Mouse (Mus musculus) midbrain, embryonic 11.5 days (tissue): Measurements from ENCODE around the gene Pdyn. TPM values are rescaled to one million over a fixed set of nuclear protein-coding genes. Genes with fewer than 3 reads are reported as not detected.

Source experiments
- ATAC-seq: fragments of 200-750 bp; cut with Nextera tagmentation; 2 replicates; pipeline ENCODE4 v1.8.0; 2017; ENCODE audit warnings: moderate TSS enrichment, moderate library complexity; ENCODE audit not compliant: low FRiP score
- DNase-seq: peaks from one replicate; pipeline ENCODE4 v3.0.0; 2015; ENCODE audit warnings: low spot score; ENCODE audit errors: missing footprints
- H3K27ac ChIP-seq: fragments of 300-500 bp; sonication (generic); 2 replicates; pipeline ENCODE4 v1.5.1; 2014; ENCODE audit warnings: low read depth, low read length
- H3K27me3 ChIP-seq: fragments of 300-500 bp; sonication (generic); 2 replicates; pipeline ENCODE4 v1.6.1; 2014; ENCODE audit warnings: mild to moderate bottlenecking, low read length, moderate library complexity, mixed read lengths; ENCODE audit not compliant: control insufficient read depth, insufficient read depth
- H3K36me3 ChIP-seq: fragments of 300-500 bp; sonication (generic); 2 replicates; pipeline ENCODE4 v1.6.1; 2014; ENCODE audit warnings: mild to moderate bottlenecking, low read length, moderate library complexity, mixed read lengths; ENCODE audit not compliant: control insufficient read depth, insufficient read depth
- H3K4me1 ChIP-seq: fragments of 300-500 bp; sonication (generic); 2 replicates; pipeline ENCODE4 v1.6.1; 2014; ENCODE audit warnings: low read length; ENCODE audit not compliant: control insufficient read depth, insufficient read depth
- H3K4me2 ChIP-seq: fragments of 300-500 bp; sonication (generic); 2 replicates; pipeline ENCODE4 v1.6.1; 2014; ENCODE audit warnings: mild to moderate bottlenecking, moderate library complexity
- H3K4me3 ChIP-seq: fragments of 300-500 bp; sonication (generic); 2 replicates; pipeline ENCODE4 v1.5.1; 2014; ENCODE audit warnings: low read depth, low read length
- H3K9ac ChIP-seq: fragments of 300-500 bp; sonication (generic); 2 replicates; pipeline ENCODE4 v1.6.1; 2014; ENCODE audit warnings: low read length
- H3K9me3 ChIP-seq: fragments of 300-500 bp; sonication (generic); 2 replicates; pipeline ENCODE4 v1.6.1; 2016; ENCODE audit warnings: low read length; ENCODE audit not compliant: control insufficient read depth
- WGBS: fragments of 180-500 bp; shearing (Covaris S2); extraction: QIAGEN DNeasy Blood & Tissue Kit; methylation state at CpG from one replicate; pipeline ENCODE4 v1.1.7; 2014; 5-methylcytosine and 5-hydroxymethylcytosine counted together
- polyA plus RNA-seq: library from polyadenylated mRNA; unstranded; fragments of >200 nt; fragmentation: Nextera tagmentation; extraction: Ambion mirVana; gene quantifications from 2 replicates; pipeline ENCODE4 v1.2.1, GENCODE M21; 2014

The Pdyn gene
- polyA plus RNA-seq: 0.89 and 1.4 TPM in 2 replicates

GRCm38 (mm10) chr2:129699484-129700158 is at the start of gene Pdyn:
TSS of gene Pdyn (minus strand) at chr2:129699844.
- Histone ChIP-seq H3K4me1 (0 out of 2 replicates have a peak, but pooled peaks cover 2% of the 10 kb centered on the region), H3K4me2 (peak within 1 kb of the TSS; percentile 19), H3K27ac (no peak within 1 kb of the TSS), H3K9me3 (no peaks in the 10 kb centered on the region), H3K36me3 (no peaks in the 10 kb centered on the region), H3K4me3 (no peak within 1 kb of the TSS), H3K27me3 (peaks cover 2% of the 10 kb centered on the region; the same call in 1 of the 2 replicates), H3K9ac (0 out of 2 replicates have a peak within 1 kb of the TSS, but pooled peaks have one; percentile 2)
- ATAC-seq (peak; percentile 46; the same call in 1 of the 2 replicates), DNase-seq (peak; percentile 88)
- 7% methylated on average over 20 of the region's 20 CpGs for WGBS

- no peak for ATAC-seq
- H3K27me3 ChIP-seq: no peaks in the 10 kb centered on the region
- no peak overlapping the region for H3K4me2 ChIP-seq
- WGBS: 91% methylated on average over 7 of the region's 7 CpGs
- no peak overlapping the region for H3K4me3 ChIP-seq
- H3K36me3 ChIP-seq: no peaks in the 10 kb centered on the region
- H3K4me1 ChIP-seq: no peaks in the 10 kb centered on the region
- H3K9me3 ChIP-seq: no peaks in the 10 kb centered on the region
- DNase-seq: no peak
- no peak overlapping the region for H3K9ac ChIP-seq
- no peak overlapping the region for H3K27ac ChIP-seq
These were observed 42.4 kb upstream of the Pdyn start for GRCm38 (mm10) chr2:129742016-129742415.

- WGBS: 80% methylated on average over 3 of the region's 3 CpGs
- DNase-seq: no peak
- H3K27me3 ChIP-seq: no peaks in the 10 kb centered on the region
- no peak overlapping the region for H3K4me2 ChIP-seq
- no peaks in the 10 kb centered on the region for H3K36me3 ChIP-seq
- H3K27ac ChIP-seq: no peak overlapping the region
- no peak overlapping the region for H3K9ac ChIP-seq
- no peaks in the 10 kb centered on the region for H3K9me3 ChIP-seq
- no peak for ATAC-seq
- H3K4me1 ChIP-seq: no peaks in the 10 kb centered on the region
- no peak overlapping the region for H3K4me3 ChIP-seq
These were observed 40.9 kb upstream of the Pdyn start for GRCm38 (mm10) chr2:129740515-129740914.

GRCm38 (mm10) chr2:129734031-129734430 is 34.4 kb upstream of the Pdyn start:
- no peaks in the 10 kb centered on the region for H3K27me3 ChIP-seq
- ATAC-seq: no peak
- no peaks in the 10 kb centered on the region for H3K36me3 ChIP-seq
- WGBS: 82% methylated on average over 8 of the region's 8 CpGs
- no peak overlapping the region for H3K27ac ChIP-seq
- H3K4me3 ChIP-seq: no peak overlapping the region
- H3K9me3 ChIP-seq: no peaks in the 10 kb centered on the region
- H3K4me1 ChIP-seq: no peaks in the 10 kb centered on the region
- H3K4me2 ChIP-seq: no peak overlapping the region
- H3K9ac ChIP-seq: no peak overlapping the region
- DNase-seq: no peak

- ATAC-seq (no peak), DNase-seq (no peak)
- H3K4me1 ChIP-seq: no peaks in the 10 kb centered on the region
- H3K27me3 ChIP-seq: no peaks in the 10 kb centered on the region
- no peak overlapping the region for H3K4me2 ChIP-seq
- no peaks in the 10 kb centered on the region for H3K9me3 ChIP-seq
- H3K9ac ChIP-seq: no peak overlapping the region
- H3K4me3 ChIP-seq: no peak overlapping the region
- no peak overlapping the region for H3K27ac ChIP-seq
- no peaks in the 10 kb centered on the region for H3K36me3 ChIP-seq
- WGBS: 85% methylated on average over 1 of the region's 1 CpGs
These were observed 30.0 kb upstream of the Pdyn start for GRCm38 (mm10) chr2:129729681-129730080.

GRCm38 (mm10) chr2:129715671-129716070 is 16.0 kb upstream of the Pdyn start:
- Histone ChIP-seq H3K4me3 (no peak overlapping the region), H3K9ac (no peak overlapping the region), H3K9me3 (no peaks in the 10 kb centered on the region), H3K36me3 (no peaks in the 10 kb centered on the region), H3K27ac (no peak overlapping the region), H3K4me2 (no peak overlapping the region), H3K27me3 (no peaks in the 10 kb centered on the region), H3K4me1 (no peaks in the 10 kb centered on the region)
- DNase-seq (peak; percentile 92), ATAC-seq (0 out of 2 replicates have a peak, but pooled peaks have one; percentile 30)
- WGBS: 20% methylated on average over 10 of the region's 10 CpGs

- Histone ChIP-seq H3K36me3 (no peaks in the 10 kb centered on the region), H3K4me3 (no peak overlapping the region), H3K4me1 (no peaks in the 10 kb centered on the region), H3K27me3 (no peaks in the 10 kb centered on the region), H3K27ac (no peak overlapping the region), H3K9ac (no peak overlapping the region), H3K4me2 (no peak overlapping the region), H3K9me3 (no peaks in the 10 kb centered on the region)
- DNase-seq: no peak
- WGBS: 78% methylated on average over 5 of the region's 5 CpGs
- no peak for ATAC-seq
These were observed 13.4 kb upstream of the Pdyn start for GRCm38 (mm10) chr2:129713026-129713544.

- no peak overlapping the region for H3K27ac ChIP-seq
- H3K4me3 ChIP-seq: no peak overlapping the region
- peak; percentile 66; the same call in 1 of the 2 replicates for ATAC-seq
- peak; percentile 94 for DNase-seq
- no peak overlapping the region for H3K9ac ChIP-seq
- no peak overlapping the region for H3K4me2 ChIP-seq
- H3K4me1 ChIP-seq: 0 out of 2 replicates have a peak, but pooled peaks cover 2% of the 10 kb centered on the region
- no peaks in the 10 kb centered on the region for H3K9me3 ChIP-seq
- 10% methylated on average over 4 of the region's 4 CpGs for WGBS
- no peaks in the 10 kb centered on the region for H3K36me3 ChIP-seq
- H3K27me3 ChIP-seq: peaks cover 2% of the 10 kb centered on the region; the same call in 1 of the 2 replicates
These were observed 3.6 kb downstream of the Pdyn start for GRCm38 (mm10) chr2:129696059-129696458.

GRCm38 (mm10) chr2:129694303-129694702 is 5.3 kb downstream of the Pdyn start:
- Histone ChIP-seq H3K27me3 (no peaks in the 10 kb centered on the region; the same call in 1 of the 2 replicates), H3K9me3 (no peaks in the 10 kb centered on the region), H3K36me3 (no peaks in the 10 kb centered on the region), H3K4me3 (no peak overlapping the region), H3K27ac (no peak overlapping the region), H3K4me1 (no peaks in the 10 kb centered on the region), H3K9ac (no peak overlapping the region), H3K4me2 (no peak overlapping the region)
- ATAC-seq: no peak
- WGBS: 67% methylated on average over 6 of the region's 6 CpGs
- no peak for DNase-seq
